Mouse (Mus musculus): Measurements from ENCODE around the gene Prkaa2. TPM values are rescaled to one million over a fixed set of nuclear protein-coding genes. Genes with fewer than 3 reads are reported as not detected.
A peak's percentile ranks its signal among the peaks of the same experiment; 100 is the strongest.

Prkaa2 gene
- total and polyA plus RNA-seq, 3 experiments: not detected

DNA sequence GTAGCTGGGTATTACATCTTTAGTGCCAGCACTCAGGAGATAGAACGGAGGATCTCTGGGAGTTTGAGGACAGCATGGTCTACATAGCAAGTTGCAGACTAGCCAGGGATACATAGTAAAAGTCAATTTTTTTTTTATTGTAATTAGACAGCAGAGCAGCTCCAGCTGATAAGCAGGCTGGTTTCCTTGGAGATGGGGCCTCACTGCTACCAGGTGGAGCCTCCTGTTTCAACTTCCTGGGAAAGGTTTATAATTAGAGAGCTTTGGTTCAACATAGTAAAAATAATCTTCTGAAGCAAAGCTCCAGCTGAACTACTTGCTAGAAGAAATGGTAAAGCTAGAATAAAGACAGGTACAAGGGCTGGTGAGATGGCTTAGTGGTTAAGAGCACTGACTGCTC, 59.6 kb downstream of the Prkaa2 start:
- Histone ChIP-seq H3K4me1 (ENCODE audit: control insufficient read depth in 1 of 2, insufficient read depth in 2 of 2, low read length in 2 of 2) (no peaks in the 10 kb centered on the region), H3K36me3 (ENCODE audit: control insufficient read depth in 1 of 2, insufficient read depth in 2 of 2, low read length in 2 of 2) (no peaks in the 10 kb centered on the region), H3K9ac (ENCODE audit: control insufficient read depth, low read depth, low read length, poor library complexity, severe bottlenecking) (no peak overlapping the region), H3K79me2 (ENCODE audit: control insufficient read depth, insufficient read depth, low read length, poor library complexity) (no peaks in the 10 kb centered on the region), H3K4me3 (ENCODE audit: control insufficient read depth in 1 of 2, insufficient read depth in 1 of 2, low read depth in 2 of 2, low read length in 2 of 2) (no peak overlapping the region), H3K27me3 (ENCODE audit: control insufficient read depth in 1 of 2, insufficient read depth in 2 of 2, low read length in 2 of 2) (no peaks in the 10 kb centered on the region), H3K27ac (ENCODE audit: control insufficient read depth, low read depth, low read length) (no peak overlapping the region), H3K9me3 (replicated peaks; ENCODE audit: insufficient read depth, low read length) (no peaks in the 10 kb centered on the region)
- TF ChIP-seq USF1 (IDR thresholded peaks at IDR 0.05; ENCODE audit: low read depth, low read length) (no peak), ETS1 (IDR thresholded peaks at IDR 0.05; ENCODE audit: low read depth, low read length) (no peak), MAX (IDR thresholded peaks at IDR 0.05; ENCODE audit: low read length) (no peak), POLR2AphosphoS5 (IDR thresholded peaks at IDR 0.05; ENCODE audit: borderline replicate concordance, low read depth, low read length) (no peak), ZC3H11A (IDR thresholded peaks at IDR 0.05; ENCODE audit: low read depth, low read length) (no peak), UBTF (IDR thresholded peaks at IDR 0.05; ENCODE audit: borderline replicate concordance, insufficient read depth, low read depth, low read length) (no peak), MYC (IDR thresholded peaks at IDR 0.05; ENCODE audit: low read depth, low read length) (no peak), MEF2A (IDR thresholded peaks at IDR 0.05; ENCODE audit: extremely low read depth, insufficient replicate concordance, low read depth, low read length, poor library complexity, severe bottlenecking) (no peak), CTCF (IDR thresholded peaks at IDR 0.05 in 2 of 3, conservative IDR thresholded peaks at IDR 0.05 in 1 of 3; ENCODE audit: control insufficient read depth in 1 of 3, insufficient read depth in 1 of 3, low read depth in 2 of 3, low read length in 3 of 3, poor library complexity in 1 of 3, severe bottlenecking in 1 of 3) (no peak), POLR2A (IDR thresholded peaks at IDR 0.05; ENCODE audit: control insufficient read depth in 1 of 2, insufficient read depth in 1 of 2, low read depth in 1 of 2, low read length in 2 of 2, poor library complexity in 1 of 2) (no peak), NRF1 (IDR thresholded peaks at IDR 0.05; ENCODE audit: insufficient read depth, low read depth, low read length, poor library complexity, severe bottlenecking) (no peak), TCF12 (IDR thresholded peaks at IDR 0.05; ENCODE audit: low read depth, low read length) (no peak), JUND (IDR thresholded peaks at IDR 0.05; ENCODE audit: low read depth, low read length) (no peak)
- DNase-seq (ENCODE audit: low read depth, low spot score): no peak

- Histone ChIP-seq H3K79me2 (ENCODE audit: control insufficient read depth, insufficient read depth, low read length, poor library complexity) (no peaks in the 10 kb centered on the region), H3K4me3 (ENCODE audit: control insufficient read depth in 1 of 2, insufficient read depth in 1 of 2, low read depth in 2 of 2, low read length in 2 of 2) (no peak overlapping the region), H3K9me3 (replicated peaks; ENCODE audit: insufficient read depth, low read length) (no peaks in the 10 kb centered on the region), H3K9ac (ENCODE audit: control insufficient read depth, low read depth, low read length, poor library complexity, severe bottlenecking) (no peak overlapping the region), H3K4me1 (ENCODE audit: control insufficient read depth in 1 of 2, insufficient read depth in 2 of 2, low read length in 2 of 2) (no peaks in the 10 kb centered on the region), H3K36me3 (ENCODE audit: control insufficient read depth in 1 of 2, insufficient read depth in 2 of 2, low read length in 2 of 2) (no peaks in the 10 kb centered on the region), H3K27ac (ENCODE audit: control insufficient read depth, low read depth, low read length) (no peak overlapping the region), H3K27me3 (ENCODE audit: control insufficient read depth in 1 of 2, insufficient read depth in 2 of 2, low read length in 2 of 2) (no peaks in the 10 kb centered on the region)
- DNase-seq (ENCODE audit: low read depth, low spot score): peak; percentile 36
- TF ChIP-seq CTCF (IDR thresholded peaks at IDR 0.05 in 2 of 3, conservative IDR thresholded peaks at IDR 0.05 in 1 of 3; ENCODE audit: control insufficient read depth in 1 of 3, insufficient read depth in 1 of 3, low read depth in 2 of 3, low read length in 3 of 3, poor library complexity in 1 of 3, severe bottlenecking in 1 of 3) (peak in 1 of 3 experiments; percentile 54; a peak in 2 of 6 replicates), HCFC1 (IDR thresholded peaks at IDR 0.05; ENCODE audit: low read depth, low read length) (no peak), GATA1 (IDR thresholded peaks at IDR 0.05; ENCODE audit: low read depth, low read length) (no peak), TCF12 (IDR thresholded peaks at IDR 0.05; ENCODE audit: low read depth, low read length) (no peak), RCOR1 (IDR thresholded peaks at IDR 0.05; ENCODE audit: low read depth, low read length) (no peak), BHLHE40 (IDR thresholded peaks at IDR 0.05; ENCODE audit: borderline replicate concordance, low read depth, low read length) (no peak), ETS1 (IDR thresholded peaks at IDR 0.05; ENCODE audit: low read depth, low read length) (no peak), MEF2A (IDR thresholded peaks at IDR 0.05; ENCODE audit: extremely low read depth, insufficient replicate concordance, low read depth, low read length, poor library complexity, severe bottlenecking) (no peak), POLR2AphosphoS2 (IDR thresholded peaks at IDR 0.05; ENCODE audit: low read length) (no peak), UBTF (IDR thresholded peaks at IDR 0.05; ENCODE audit: borderline replicate concordance, insufficient read depth, low read depth, low read length) (no peak), JUND (IDR thresholded peaks at IDR 0.05; ENCODE audit: low read depth, low read length) (no peak), TAL1 (IDR thresholded peaks at IDR 0.05; ENCODE audit: low read length) (no peak), MYC (IDR thresholded peaks at IDR 0.05; ENCODE audit: low read depth, low read length) (no peak), NRF1 (IDR thresholded peaks at IDR 0.05; ENCODE audit: insufficient read depth, low read depth, low read length, poor library complexity, severe bottlenecking) (no peak), NELFE (IDR thresholded peaks at IDR 0.05; ENCODE audit: low read depth, low read length) (no peak), EP300 (IDR thresholded peaks at IDR 0.05; ENCODE audit: low read depth in 1 of 2, low read length in 2 of 2) (no peak), CHD1 (IDR thresholded peaks at IDR 0.05; ENCODE audit: low read depth, low read length) (no peak), USF2 (IDR thresholded peaks at IDR 0.05; ENCODE audit: borderline replicate concordance in 1 of 2, insufficient read depth in 1 of 2, low read depth in 1 of 2, low read length in 2 of 2) (no peak), ELF1 (IDR thresholded peaks at IDR 0.05; ENCODE audit: low read depth, low read length) (no peak), SIN3A (IDR thresholded peaks at IDR 0.05; ENCODE audit: low read length) (no peak), E2F4 (IDR thresholded peaks at IDR 0.05; ENCODE audit: borderline replicate concordance, low read depth, low read length) (no peak), MAX (IDR thresholded peaks at IDR 0.05; ENCODE audit: low read length) (no peak), MXI1 (IDR thresholded peaks at IDR 0.05; ENCODE audit: low read depth, low read length) (no peak), MAZ (IDR thresholded peaks at IDR 0.05; ENCODE audit: low read depth, low read length) (no peak), MYB (IDR thresholded peaks at IDR 0.05; ENCODE audit: low read depth, low read length) (no peak), ZC3H11A (IDR thresholded peaks at IDR 0.05; ENCODE audit: low read depth, low read length) (peak; percentile 13; the same call in 1 of the 2 replicates)
Observed at GRCm38 (mm10) chr4:105034259-105034658, 75.4 kb downstream of the Prkaa2 start.
